Mouse (Mus musculus) ES-Bruce4 (cell line): ENCODE results near the gene Rybp. TPM values are rescaled to one million over a fixed set of nuclear protein-coding genes. Genes with fewer than 3 reads are reported as not detected.

Experiments used
- H3K27ac ChIP-seq: 2 replicates; pipeline ENCODE4 v1.5.1; 2012; ENCODE audit warnings: low read length, inconsistent platforms; ENCODE audit not compliant: insufficient read depth
- H3K27me3 ChIP-seq: 2 replicates; pipeline ENCODE4 v1.6.1; 2012; ENCODE audit warnings: mild to moderate bottlenecking, low read length, inconsistent platforms; ENCODE audit not compliant: control insufficient read depth, poor library complexity, insufficient read depth, severe bottlenecking
- H3K36me3 ChIP-seq: 2 replicates; pipeline ENCODE4 v1.6.1; 2012; ENCODE audit warnings: inconsistent platforms, mild to moderate bottlenecking, low read length, moderate library complexity; ENCODE audit not compliant: control insufficient read depth, poor library complexity, insufficient read depth, severe bottlenecking
- H3K4me1 ChIP-seq: one replicate; pipeline ENCODE4 v1.8.1; 2011; ENCODE audit warnings: low read length; ENCODE audit not compliant: control insufficient read depth, insufficient read depth
- H3K4me3 ChIP-seq: 2 replicates; pipeline ENCODE4 v1.5.1; 2011; ENCODE audit warnings: low read depth, mild to moderate bottlenecking, low read length
- H3K9ac ChIP-seq: 2 replicates; pipeline ENCODE4 v1.6.1; 2012; ENCODE audit warnings: low read depth, mild to moderate bottlenecking, inconsistent platforms; ENCODE audit not compliant: poor library complexity, severe bottlenecking
- H3K9me3 ChIP-seq: replicated peaks from 2 replicates; pipeline ENCODE4 v1.6.1; 2012; ENCODE audit warnings: mild to moderate bottlenecking, low read length, inconsistent platforms; ENCODE audit not compliant: control insufficient read depth, poor library complexity, insufficient read depth, severe bottlenecking
- CTCF ChIP-seq: IDR thresholded peaks from one replicate; pipeline ENCODE4 v1.8.1; 2011; ENCODE audit warnings: low read depth, low read length
- EP300 ChIP-seq: IDR thresholded peaks from 2 replicates; pipeline ENCODE4 v1.6.1; 2011; ENCODE audit warnings: low read depth, low read length; ENCODE audit not compliant: insufficient read depth
- POLR2A ChIP-seq: IDR thresholded peaks from one replicate; pipeline ENCODE4 v1.8.1; 2011; ENCODE audit warnings: low read length; ENCODE audit not compliant: insufficient read depth
- polyA plus RNA-seq: library from polyadenylated mRNA; stranded (reverse); fragments of >200 nt; gene quantifications from 2 replicates; pipeline ENCODE4 v1.2.4, GENCODE M21; 2011; ENCODE audit warnings: low read depth; ENCODE audit not compliant: missing spikeins, insufficient read depth, insufficient read length

The Rybp gene
- polyA plus RNA-seq, 1 experiment: 124 TPM

GRCm38 (mm10) chr6:100331055-100331454 is 43.8 kb upstream of the Rybp start:
- H3K27me3 ChIP-seq: no peaks in the 10 kb centered on the region
- no peaks in the 10 kb centered on the region for H3K9me3 ChIP-seq
- no peak for TF ChIP-seq EP300
- no peak for TF ChIP-seq POLR2A
- TF ChIP-seq CTCF: no peak
- H3K4me1 ChIP-seq: peaks cover 17% of the 10 kb centered on the region
- no peak overlapping the region for H3K4me3 ChIP-seq
- no peak overlapping the region for H3K9ac ChIP-seq
- no peaks in the 10 kb centered on the region for H3K36me3 ChIP-seq
- no peak overlapping the region for H3K27ac ChIP-seq

GRCm38 (mm10) chr6:100329542-100329941 is 42.3 kb upstream of the Rybp start:
- no peak overlapping the region for H3K9ac ChIP-seq
- H3K36me3 ChIP-seq: no peaks in the 10 kb centered on the region
- no peak overlapping the region for H3K27ac ChIP-seq
- no peaks in the 10 kb centered on the region for H3K27me3 ChIP-seq
- H3K9me3 ChIP-seq: no peaks in the 10 kb centered on the region
- TF ChIP-seq EP300: no peak
- no peak for TF ChIP-seq CTCF
- TF ChIP-seq POLR2A: no peak
- peaks cover 14% of the 10 kb centered on the region for H3K4me1 ChIP-seq
- H3K4me3 ChIP-seq: no peak overlapping the region

- Histone ChIP-seq H3K9me3 (no peaks in the 10 kb centered on the region), H3K9ac (no peak overlapping the region), H3K36me3 (no peaks in the 10 kb centered on the region), H3K4me1 (peaks cover 9% of the 10 kb centered on the region), H3K27me3 (no peaks in the 10 kb centered on the region), H3K27ac (no peak overlapping the region), H3K4me3 (no peak overlapping the region)
- TF ChIP-seq POLR2A (no peak), EP300 (no peak), CTCF (no peak)
Observed at GRCm38 (mm10) chr6:100327050-100327449, 39.8 kb upstream of the Rybp start.

GRCm38 (mm10) chr6:100323756-100324430 is 36.6 kb upstream of the Rybp start:
- Histone ChIP-seq H3K9ac (no peak overlapping the region), H3K9me3 (no peaks in the 10 kb centered on the region), H3K4me3 (no peak overlapping the region), H3K27ac (no peak overlapping the region), H3K36me3 (no peaks in the 10 kb centered on the region), H3K27me3 (no peaks in the 10 kb centered on the region), H3K4me1 (peaks cover 3% of the 10 kb centered on the region)
- TF ChIP-seq POLR2A (no peak), EP300 (no peak), CTCF (no peak)

- H3K27ac ChIP-seq: no peak overlapping the region
- TF ChIP-seq CTCF: no peak
- TF ChIP-seq POLR2A: no peak
- TF ChIP-seq EP300: no peak
- no peaks in the 10 kb centered on the region for H3K36me3 ChIP-seq
- H3K9me3 ChIP-seq: no peaks in the 10 kb centered on the region
- H3K4me1 ChIP-seq: peaks cover 3% of the 10 kb centered on the region
- H3K9ac ChIP-seq: no peak overlapping the region
- no peaks in the 10 kb centered on the region for H3K27me3 ChIP-seq
- no peak overlapping the region for H3K4me3 ChIP-seq
Observed at GRCm38 (mm10) chr6:100322561-100322960, 35.3 kb upstream of the Rybp start.

GRCm38 (mm10) chr6:100322145-100322544 is 34.9 kb upstream of the Rybp start:
- H3K4me1 ChIP-seq: peaks cover 2% of the 10 kb centered on the region
- no peaks in the 10 kb centered on the region for H3K36me3 ChIP-seq
- no peak overlapping the region for H3K9ac ChIP-seq
- no peaks in the 10 kb centered on the region for H3K27me3 ChIP-seq
- no peaks in the 10 kb centered on the region for H3K9me3 ChIP-seq
- H3K4me3 ChIP-seq: no peak overlapping the region
- TF ChIP-seq EP300 (no peak), CTCF (no peak), POLR2A (no peak)
- H3K27ac ChIP-seq: no peak overlapping the region
